Mouse (Mus musculus) kidney, adult 2 months (tissue): ENCODE data around the gene Chpt1. TPM values are rescaled to one million over a fixed set of nuclear protein-coding genes. Genes with fewer than 3 reads are reported as not detected.

Source experiments
- DNase-seq: peaks from one replicate; pipeline ENCODE4 v3.0.0; 2021
- H3K27ac ChIP-seq: fragments of 200-500 bp; 2 replicates; pipeline ENCODE4 v1.5.1; 2012; ENCODE audit warnings: low read depth, low read length, control low read depth, inconsistent platforms; ENCODE audit not compliant: insufficient read depth
- H3K27me3 ChIP-seq: fragments of 200-500 bp; replicated peaks from 2 replicates; pipeline ENCODE4 v1.6.1; 2012; ENCODE audit warnings: mild to moderate bottlenecking, moderate library complexity, low read length, inconsistent platforms; ENCODE audit not compliant: control insufficient read depth, insufficient read depth
- H3K36me3 ChIP-seq: fragments of 200-500 bp; 2 replicates; pipeline ENCODE4 v1.6.1; 2012; ENCODE audit warnings: mild to moderate bottlenecking, moderate library complexity, low read length, inconsistent platforms; ENCODE audit not compliant: control insufficient read depth, insufficient read depth
- H3K4me1 ChIP-seq: fragments of 200-500 bp; 2 replicates; pipeline ENCODE4 v1.6.1; 2011; ENCODE audit warnings: low read length; ENCODE audit not compliant: control insufficient read depth, insufficient read depth
- H3K4me3 ChIP-seq: fragments of 200-500 bp; 2 replicates; pipeline ENCODE4 v1.5.1; 2011; ENCODE audit warnings: mild to moderate bottlenecking, low read depth, low read length, control low read depth; ENCODE audit not compliant: insufficient read depth
- CTCF ChIP-seq: fragments of 200-500 bp; conservative IDR thresholded peaks from 2 replicates; pipeline ENCODE4 v1.5.1; 2011; ENCODE audit warnings: low read depth, mild to moderate bottlenecking, control low read depth, low read length, moderate library complexity, mixed read lengths; ENCODE audit not compliant: insufficient read depth, insufficient read length
- POLR2A ChIP-seq: fragments of 200-500 bp; IDR thresholded peaks from one replicate; pipeline ENCODE4 v1.6.1; 2011; ENCODE audit warnings: low read depth, low read length, control low read depth
- WGBS: fragments of 180-500 bp; shearing (Covaris S2); methylation state at CpG from one replicate; pipeline ENCODE4 v1.1.7; 2018; 5-methylcytosine and 5-hydroxymethylcytosine counted together
- polyA plus RNA-seq: library from polyadenylated mRNA; depleted of rRNA; stranded (reverse); fragments of >200 nt; gene quantifications from 2 replicates; pipeline ENCODE4 v1.2.3, GENCODE M21; 2012

The Chpt1 gene
- polyA plus RNA-seq, 1 experiment: 524 TPM

GRCm38 (mm10) chr10:88459502-88459992 is 44.3 kb downstream of the Chpt1 start, which contains the start of gene Sycp3:
Sycp3 (plus strand) TSS chr10:88459569.
- H3K4me1 ChIP-seq: no peaks in the 10 kb centered on the region
- H3K27ac ChIP-seq: no peak within 1 kb of the TSS
- H3K4me3 ChIP-seq: no peak within 1 kb of the TSS
- H3K27me3 ChIP-seq: no peaks in the 10 kb centered on the region
- TF ChIP-seq CTCF (no peak), POLR2A (no peak)
- peak; percentile 67 for DNase-seq
- peaks cover under 1% of the 10 kb centered on the region; the same call in 1 of the 2 replicates for H3K36me3 ChIP-seq
- 80% methylated on average over 33 of the region's 33 CpGs for WGBS

- 47% methylated on average over 6 of the region's 6 CpGs for WGBS
- no peak overlapping the region for H3K27ac ChIP-seq
Observed at GRCm38 (mm10) chr10:88457816-88458215, 46.1 kb downstream of the Chpt1 start.

GRCm38 (mm10) chr10:88451990-88452389 is 51.9 kb downstream of the Chpt1 start:
- TF ChIP-seq POLR2A (no peak), CTCF (no peak)
- Histone ChIP-seq H3K4me1 (no peaks in the 10 kb centered on the region), H3K4me3 (no peak overlapping the region), H3K36me3 (no peaks in the 10 kb centered on the region), H3K27me3 (no peaks in the 10 kb centered on the region), H3K27ac (no peak overlapping the region)
- WGBS: 88% methylated on average over 6 of the region's 6 CpGs
- no peak for DNase-seq

More at GRCm38 (mm10) chr10:88457816-88458215, 46.1 kb downstream of the Chpt1 start:
- H3K4me3 ChIP-seq: no peak overlapping the region
- no peaks in the 10 kb centered on the region for H3K27me3 ChIP-seq
- H3K36me3 ChIP-seq: no peaks in the 10 kb centered on the region
- TF ChIP-seq POLR2A (no peak), CTCF (no peak)
- DNase-seq: peak; percentile 19
- no peaks in the 10 kb centered on the region for H3K4me1 ChIP-seq

GRCm38 (mm10) chr10:88451221-88451620 is 52.7 kb downstream of the Chpt1 start:
- Histone ChIP-seq H3K4me1 (no peaks in the 10 kb centered on the region), H3K36me3 (no peaks in the 10 kb centered on the region), H3K4me3 (no peak overlapping the region), H3K27ac (no peak overlapping the region), H3K27me3 (no peaks in the 10 kb centered on the region)
- TF ChIP-seq CTCF (no peak), POLR2A (no peak)
- 83% methylated on average over 2 of the region's 2 CpGs for WGBS
- peak; percentile 23 for DNase-seq

GRCm38 (mm10) chr10:88441224-88441623 is 62.6 kb downstream of the Chpt1 start:
- no peaks in the 10 kb centered on the region for H3K27me3 ChIP-seq
- no peaks in the 10 kb centered on the region for H3K4me1 ChIP-seq
- H3K4me3 ChIP-seq: no peak overlapping the region
- 85% methylated on average over 6 of the region's 6 CpGs for WGBS
- H3K27ac ChIP-seq: no peak overlapping the region
- DNase-seq: peak; percentile 13
- H3K36me3 ChIP-seq: peaks cover 2% of the 10 kb centered on the region; the same call in 1 of the 2 replicates
- TF ChIP-seq POLR2A (no peak), CTCF (no peak)

GRCm38 (mm10) chr10:88427998-88428397 is 75.9 kb downstream of the Chpt1 start:
- H3K27me3 ChIP-seq: no peaks in the 10 kb centered on the region
- TF ChIP-seq CTCF (no peak), POLR2A (no peak)
- 90% methylated on average over 6 of the region's 6 CpGs for WGBS
- no peak overlapping the region for H3K4me3 ChIP-seq
- DNase-seq: no peak
- no peak overlapping the region for H3K27ac ChIP-seq
- no peaks in the 10 kb centered on the region for H3K4me1 ChIP-seq
- peaks cover 2% of the 10 kb centered on the region; the same call in 1 of the 2 replicates for H3K36me3 ChIP-seq

GRCm38 (mm10) chr10:88426896-88427295 is 77.0 kb downstream of the Chpt1 start:
- 47% methylated on average over 5 of the region's 5 CpGs for WGBS
- no peaks in the 10 kb centered on the region for H3K4me1 ChIP-seq

More at GRCm38 (mm10) chr10:88426896-88427295, 77.0 kb downstream of the Chpt1 start:
- Histone ChIP-seq H3K27ac (no peak overlapping the region), H3K27me3 (no peaks in the 10 kb centered on the region), H3K4me3 (no peak overlapping the region), H3K36me3 (peaks cover 2% of the 10 kb centered on the region; the same call in 1 of the 2 replicates)
- TF ChIP-seq CTCF (no peak), POLR2A (no peak)
- no peak for DNase-seq
